Mouse (Mus musculus) left cerebral cortex, adult 6 months (tissue): ENCODE measurements around the gene Atp2a3. TPM values are rescaled to one million over a fixed set of nuclear protein-coding genes. Genes with fewer than 3 reads are reported as not detected.

ENCODE experiments used
- long read RNA-seq, 2 experiments: library from polyadenylated mRNA; unstranded; transcript quantifications; one replicate each; pipeline ENCODE4 v2.0.0; 2019 to 2020
- polyA plus RNA-seq: library from polyadenylated mRNA; unstranded; fragments of <200 nt; fragmentation: Nextera tagmentation; gene quantifications from 2 replicates; pipeline ENCODE4 v1.2.3, GENCODE M21; 2021

The Atp2a3 gene
- polyA plus RNA-seq = 1.3 and 1.6 TPM in 2 replicates
- long read RNA-seq, experiment 1 = 0 reads
- long read RNA-seq, experiment 2 = 0 reads

GRCm38 (mm10) chr11:72961072-72961980 lies at the start of gene Atp2a3:
Atp2a3 (plus strand) TSS chr11:72961169.

GRCm38 (mm10) chr11:72998771-72999170 lies 37.8 kb downstream of the Atp2a3 start, which contains the start of gene P2rx1:
P2rx1 (plus strand) TSS chr11:72999103.

GRCm38 (mm10) chr11:73018471-73019146 lies 57.6 kb downstream of the Atp2a3 start, which contains the start of gene Camkk1:
Camkk1 (plus strand) TSS chr11:73019008.

Other genes starting within 250 kb of the Atp2a3 start
- gene Cyb5d2, start 165.0 kb upstream of the Atp2a3 start, polyA plus RNA-seq = 17.7 and 20.2 TPM in 2 replicates
- 5.9 and 7.3 TPM in 2 replicates for gene Zzef1, start 164.9 kb upstream of the Atp2a3 start, polyA plus RNA-seq
- 0.21 and 0.23 TPM in 2 replicates for gene P2rx1, start 37.9 kb downstream of the Atp2a3 start, polyA plus RNA-seq
- 62.5 and 73.7 TPM in 2 replicates for gene Camkk1, start 57.8 kb downstream of the Atp2a3 start, polyA plus RNA-seq
- gene Ncbp3, start 86.6 kb downstream of the Atp2a3 start, polyA plus RNA-seq = 2.2 and 2.5 TPM in 2 replicates
- 0.09 and 0.11 TPM in 2 replicates for gene Itgae, start 129.4 kb downstream of the Atp2a3 start, polyA plus RNA-seq
- 0.09 and 0.11 TPM in 2 replicates for gene Haspin, start 177.1 kb downstream of the Atp2a3 start, polyA plus RNA-seq
- gene P2rx5, start 199.3 kb downstream of the Atp2a3 start, polyA plus RNA-seq = 0.35 and 0.81 TPM in 2 replicates
- gene Emc6, start 215.9 kb downstream of the Atp2a3 start, polyA plus RNA-seq = 70.0 and 84.2 TPM in 2 replicates
- gene Tax1bp3, start 215.9 kb downstream of the Atp2a3 start, polyA plus RNA-seq = 10.2 and 11.4 TPM in 2 replicates
- 4.9 and 5.3 TPM in 2 replicates for gene Ctns, start 237.9 kb downstream of the Atp2a3 start, polyA plus RNA-seq
- 1.3 and 1.4 TPM in 2 replicates for gene Shpk, start 238.3 kb downstream of the Atp2a3 start, polyA plus RNA-seq